Mouse (Mus musculus) embryonic facial prominence, embryonic 14.5 days (tissue): ENCODE data around the gene Dhx32. TPM values are rescaled to one million over a fixed set of nuclear protein-coding genes. Genes with fewer than 3 reads are reported as not detected.

Experiments used
- ATAC-seq: fragments of 200-750 bp; cut with Nextera tagmentation; 2 replicates; pipeline ENCODE4 v1.8.0; 2017; ENCODE audit warnings: low read depth, moderate number of reproducible peaks, moderate TSS enrichment
- DNase-seq: peaks from one replicate; pipeline ENCODE4 v3.0.0-alpha.2; 2015; ENCODE audit warnings: low spot score
- H3K27ac ChIP-seq: fragments of 300-500 bp; sonication (generic); replicated peaks from 2 replicates; pipeline ENCODE4 v1.5.1; 2014; ENCODE audit warnings: low read depth, mild to moderate bottlenecking, low read length, moderate library complexity
- H3K27me3 ChIP-seq: fragments of 300-500 bp; sonication (generic); replicated peaks from 2 replicates; pipeline ENCODE4 v1.6.1; 2014; ENCODE audit warnings: low read length; ENCODE audit not compliant: control insufficient read depth, insufficient read depth
- H3K36me3 ChIP-seq: fragments of 300-500 bp; sonication (generic); 2 replicates; pipeline ENCODE4 v1.6.1; 2014; ENCODE audit warnings: low read length, mixed read lengths; ENCODE audit not compliant: control insufficient read depth, insufficient read depth
- H3K4me1 ChIP-seq: fragments of 300-500 bp; sonication (generic); 2 replicates; pipeline ENCODE4 v1.6.1; 2014; ENCODE audit warnings: antibody characterized with exemption, low read length; ENCODE audit not compliant: control insufficient read depth, insufficient read depth
- H3K4me2 ChIP-seq: fragments of 300-500 bp; sonication (generic); 2 replicates; pipeline ENCODE4 v1.6.1; 2014; ENCODE audit warnings: low read depth, mild to moderate bottlenecking, low read length, moderate library complexity, mixed read lengths
- H3K4me3 ChIP-seq: fragments of 300-500 bp; sonication (generic); 2 replicates; pipeline ENCODE4 v1.5.1; 2014; ENCODE audit warnings: low read depth, mild to moderate bottlenecking, low read length
- H3K9ac ChIP-seq: fragments of 300-500 bp; sonication (generic); 2 replicates; pipeline ENCODE4 v1.6.1; 2014; ENCODE audit warnings: low read depth, mild to moderate bottlenecking, low read length, moderate library complexity, mixed read lengths
- H3K9me3 ChIP-seq: fragments of 300-500 bp; sonication (generic); 2 replicates; pipeline ENCODE4 v1.6.1; 2016; ENCODE audit warnings: low read length; ENCODE audit not compliant: control insufficient read depth
- WGBS: fragments of 180-500 bp; shearing (Covaris S2); extraction: QIAGEN DNeasy Blood & Tissue Kit; methylation state at CpG from one replicate; pipeline ENCODE4 v1.1.7; 2014; 5-methylcytosine and 5-hydroxymethylcytosine counted together
- polyA plus RNA-seq: library from polyadenylated mRNA; unstranded; fragments of >200 nt; fragmentation: Nextera tagmentation; extraction: Ambion mirVana; gene quantifications from 2 replicates; pipeline ENCODE4 v1.2.1, GENCODE M21; 2014

Dhx32 gene
- polyA plus RNA-seq, 1 experiment from 2014 or later = 32.2 TPM

DNA sequence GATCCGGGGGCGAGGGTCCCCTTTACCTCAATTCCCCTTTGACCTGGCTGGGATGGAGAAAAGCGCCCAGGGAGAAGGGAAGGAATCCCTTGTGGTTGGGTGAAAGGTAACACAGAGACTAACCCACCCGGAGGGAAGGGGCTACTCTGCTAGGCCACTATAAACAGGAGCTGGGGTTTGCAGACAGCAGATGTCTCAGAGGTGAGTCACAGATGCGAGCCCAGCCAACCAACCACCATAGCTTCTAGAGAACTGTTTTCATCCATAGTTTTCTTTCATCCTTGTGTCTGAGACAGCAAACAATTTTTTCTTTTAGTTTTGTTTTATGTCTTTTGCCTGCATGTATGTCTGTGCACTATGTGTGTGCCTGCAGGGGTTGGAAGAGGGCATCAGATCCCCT, 17.4 kb upstream of the Dhx32 start:
- no peaks in the 10 kb centered on the region for H3K4me1 ChIP-seq
- H3K27ac ChIP-seq = no peak overlapping the region
- WGBS = 67% methylated on average over 5 of the region's 5 CpGs
- H3K4me3 ChIP-seq = no peak overlapping the region
- DNase-seq (no peak), ATAC-seq (no peak)
- no peak overlapping the region for H3K4me2 ChIP-seq
- no peaks in the 10 kb centered on the region for H3K9me3 ChIP-seq
- no peaks in the 10 kb centered on the region for H3K36me3 ChIP-seq
- no peak overlapping the region for H3K9ac ChIP-seq
- no peaks in the 10 kb centered on the region for H3K27me3 ChIP-seq

DNA sequence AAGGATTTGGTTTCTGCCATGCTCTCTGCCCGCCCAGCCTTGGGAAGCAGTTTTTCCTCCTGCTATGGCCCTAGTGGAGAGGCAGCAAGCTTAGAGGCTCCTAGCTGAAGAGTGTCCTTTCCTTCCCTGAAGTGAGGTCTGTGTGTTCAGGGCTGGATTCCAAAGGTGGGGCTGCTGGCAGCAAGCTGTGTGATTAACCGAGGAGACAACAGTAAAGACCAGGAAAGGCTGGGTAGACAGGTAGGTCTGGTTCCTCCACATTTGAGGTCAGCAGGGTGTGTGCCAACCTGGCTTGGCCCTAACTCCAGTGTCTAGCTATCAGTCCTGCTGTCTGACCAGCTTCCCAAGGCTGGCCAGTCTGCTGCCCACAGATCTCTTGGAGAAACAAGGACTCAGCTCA, 12.2 kb upstream of the Dhx32 start:
- no peaks in the 10 kb centered on the region for H3K4me1 ChIP-seq
- no peak overlapping the region for H3K4me3 ChIP-seq
- H3K9ac ChIP-seq = no peak overlapping the region
- ATAC-seq (peak; percentile 30; the same call in 1 of the 2 replicates), DNase-seq (no peak)
- H3K36me3 ChIP-seq = no peaks in the 10 kb centered on the region
- WGBS = 81% methylated on average over 2 of the region's 2 CpGs
- no peak overlapping the region for H3K4me2 ChIP-seq
- H3K9me3 ChIP-seq = no peaks in the 10 kb centered on the region
- H3K27ac ChIP-seq = no peak overlapping the region
- no peaks in the 10 kb centered on the region for H3K27me3 ChIP-seq

DNA sequence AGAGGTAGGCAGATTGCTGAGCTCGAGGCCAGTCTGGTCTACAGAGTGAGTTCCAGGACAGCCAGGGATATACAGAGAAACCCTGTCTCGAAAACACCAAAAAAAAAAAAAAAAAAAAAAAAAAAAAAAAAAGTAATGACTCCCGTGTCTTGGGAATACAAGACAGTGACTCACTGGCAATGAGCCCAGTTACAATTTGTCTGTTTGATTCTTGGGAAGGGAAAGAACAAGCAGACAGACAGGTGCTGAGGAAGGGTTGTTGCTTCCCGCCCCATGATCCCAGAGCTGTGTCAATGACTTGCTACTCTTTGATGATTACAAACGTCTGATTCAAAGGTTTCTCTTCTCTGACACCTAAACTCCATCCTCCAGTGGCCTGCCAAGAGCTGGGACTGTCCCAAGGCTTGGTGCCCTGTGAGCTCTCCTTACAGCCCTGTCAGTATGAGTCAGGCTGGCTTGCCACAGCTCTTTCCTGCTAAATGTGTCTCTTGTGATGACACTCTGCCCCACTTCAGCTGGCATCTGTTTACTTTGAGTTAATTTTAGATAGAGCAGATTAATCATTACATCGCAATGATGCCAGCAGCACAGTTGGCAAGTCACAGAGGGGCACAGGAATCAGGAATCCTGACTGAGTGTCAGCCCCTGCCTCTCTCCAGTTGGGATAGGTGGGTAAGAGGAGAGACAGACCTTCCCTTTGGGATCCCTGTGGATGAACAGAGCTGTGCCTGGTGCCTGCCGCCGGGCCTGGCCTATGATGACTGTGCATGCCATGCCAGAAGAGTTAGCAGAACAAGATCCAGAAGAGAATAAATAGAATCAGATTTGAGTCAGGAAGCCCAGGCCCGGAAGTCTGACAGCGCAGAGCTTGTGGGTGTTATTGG, 11.0 kb upstream of the Dhx32 start:
- H3K4me3 ChIP-seq = no peak overlapping the region
- H3K36me3 ChIP-seq = no peaks in the 10 kb centered on the region
- H3K27me3 ChIP-seq = no peaks in the 10 kb centered on the region
- no peak for ATAC-seq
- peak; percentile 56 for DNase-seq
- no peaks in the 10 kb centered on the region for H3K4me1 ChIP-seq
- no peak overlapping the region for H3K9ac ChIP-seq
- H3K9me3 ChIP-seq = no peaks in the 10 kb centered on the region
- H3K4me2 ChIP-seq = no peak overlapping the region
- no peak overlapping the region for H3K27ac ChIP-seq
- WGBS = 59% methylated on average over 10 of the region's 10 CpGs

DNA sequence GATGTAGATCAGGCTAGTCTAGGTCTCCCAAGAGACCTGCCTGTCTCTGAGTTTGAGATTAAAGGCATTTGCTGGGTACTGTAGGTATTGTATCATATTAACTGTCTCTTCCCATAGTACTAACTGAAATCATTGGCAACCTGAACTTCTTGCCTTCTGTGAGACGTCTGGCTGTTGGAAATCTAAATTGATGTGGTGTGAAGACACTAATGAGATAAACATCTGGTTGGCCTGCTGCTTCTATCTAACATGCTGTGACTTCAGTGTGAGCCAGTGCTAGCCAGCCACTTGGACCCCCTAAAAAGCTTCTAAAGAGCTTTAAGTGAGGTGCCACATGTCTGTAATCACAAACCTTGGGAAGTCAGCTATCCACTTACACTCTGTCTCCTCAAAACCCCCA, 10.2 kb upstream of the Dhx32 start:
- no peak for DNase-seq
- H3K27me3 ChIP-seq = no peaks in the 10 kb centered on the region
- no peaks in the 10 kb centered on the region for H3K4me1 ChIP-seq
- no peak overlapping the region for H3K27ac ChIP-seq
- no peak overlapping the region for H3K4me2 ChIP-seq
- no peak for ATAC-seq
- no peaks in the 10 kb centered on the region for H3K36me3 ChIP-seq
- WGBS = 25% methylated on average over 1 of the region's 1 CpGs
- H3K9me3 ChIP-seq = no peaks in the 10 kb centered on the region
- H3K4me3 ChIP-seq = no peak overlapping the region
- no peak overlapping the region for H3K9ac ChIP-seq

DNA sequence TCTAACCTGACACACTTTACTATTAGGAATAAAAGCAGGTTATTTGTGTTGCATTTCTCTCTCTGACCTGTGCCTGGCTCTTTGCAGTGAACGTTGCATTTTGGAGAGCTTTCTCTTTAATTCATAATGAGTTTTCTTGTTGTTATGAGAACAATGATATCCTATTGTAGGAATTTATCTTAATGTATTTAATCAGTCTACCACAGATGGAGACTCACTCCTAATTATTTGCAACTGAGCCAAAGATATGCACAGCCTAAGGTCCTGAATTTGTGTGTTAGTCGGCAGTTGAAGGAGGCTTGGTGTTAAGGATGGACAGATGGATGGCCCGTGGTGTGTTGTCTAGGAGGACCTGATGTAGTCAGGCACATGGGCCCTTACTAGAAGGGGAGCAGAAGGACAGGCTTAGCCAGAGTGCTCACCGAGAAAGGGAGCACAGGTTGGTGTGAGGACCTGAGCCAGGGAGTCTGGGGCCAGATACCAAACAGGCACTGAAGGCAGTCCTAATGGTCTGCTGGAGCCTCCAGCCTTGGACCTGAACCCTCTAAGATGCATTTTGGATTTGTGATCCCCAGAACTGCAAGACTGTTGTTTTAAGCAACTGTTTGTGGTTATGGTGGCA, 8.2 kb upstream of the Dhx32 start:
- Histone ChIP-seq H3K27ac (no peak overlapping the region), H3K27me3 (no peaks in the 10 kb centered on the region), H3K9me3 (no peaks in the 10 kb centered on the region), H3K4me3 (no peak overlapping the region), H3K4me2 (no peak overlapping the region), H3K4me1 (no peaks in the 10 kb centered on the region), H3K9ac (no peak overlapping the region), H3K36me3 (no peaks in the 10 kb centered on the region)
- DNase-seq (no peak), ATAC-seq (no peak)
- WGBS = 85% methylated on average over 4 of the region's 4 CpGs

DNA sequence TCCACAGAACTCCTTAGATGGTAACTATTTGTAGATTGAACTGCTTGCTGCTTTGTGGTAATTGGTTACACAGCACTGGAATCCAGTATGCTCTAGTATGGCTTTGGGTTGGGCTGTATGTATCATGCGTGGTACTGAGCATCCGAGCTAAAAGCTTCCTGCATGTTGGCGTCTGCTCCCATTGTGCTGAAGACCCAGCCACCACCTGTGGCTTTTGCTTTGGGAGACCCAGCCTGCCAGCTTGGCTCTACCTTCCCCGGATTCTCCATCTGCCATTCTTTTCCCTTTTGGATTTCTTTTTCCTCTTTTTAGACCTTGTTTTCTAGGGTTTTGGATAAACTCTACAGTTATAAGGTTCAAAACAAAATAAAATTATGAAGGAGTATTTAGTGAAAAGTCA, 7.6 kb upstream of the Dhx32 start:
- Histone ChIP-seq H3K4me2 (no peak overlapping the region), H3K4me1 (no peaks in the 10 kb centered on the region), H3K4me3 (no peak overlapping the region), H3K27ac (no peak overlapping the region), H3K9ac (no peak overlapping the region), H3K36me3 (no peaks in the 10 kb centered on the region), H3K27me3 (no peaks in the 10 kb centered on the region), H3K9me3 (no peaks in the 10 kb centered on the region)
- no peak for ATAC-seq
- no peak for DNase-seq
- 92% methylated on average over 4 of the region's 4 CpGs for WGBS

DNA sequence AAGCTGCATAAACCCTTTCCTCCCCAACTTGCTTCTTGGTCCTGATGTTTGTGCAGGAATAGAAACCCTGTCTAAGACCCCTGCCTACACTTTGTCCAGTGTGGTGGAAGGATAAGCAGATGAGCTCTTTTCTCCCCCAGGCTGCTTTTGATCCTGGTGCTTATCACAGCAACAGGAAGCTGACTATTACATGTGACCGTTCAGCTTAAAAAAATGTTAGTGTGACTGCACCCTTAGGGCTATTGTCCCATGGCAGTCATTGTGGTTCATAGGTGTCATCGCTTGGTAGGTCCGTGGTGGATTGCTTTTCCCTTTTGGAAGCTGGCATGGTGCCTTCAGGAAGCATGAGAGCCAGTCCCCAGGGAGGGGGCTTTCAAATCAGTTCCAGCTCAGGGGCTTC, 5.6 kb upstream of the Dhx32 start:
- 58% methylated on average over 3 of the region's 3 CpGs for WGBS
- ATAC-seq (no peak), DNase-seq (no peak)
- H3K9ac ChIP-seq = no peak overlapping the region
- H3K4me2 ChIP-seq = no peak overlapping the region
- no peak overlapping the region for H3K4me3 ChIP-seq
- H3K36me3 ChIP-seq = no peaks in the 10 kb centered on the region
- no peaks in the 10 kb centered on the region for H3K4me1 ChIP-seq
- H3K27me3 ChIP-seq = no peaks in the 10 kb centered on the region
- H3K9me3 ChIP-seq = no peaks in the 10 kb centered on the region
- H3K27ac ChIP-seq = no peak overlapping the region

DNA sequence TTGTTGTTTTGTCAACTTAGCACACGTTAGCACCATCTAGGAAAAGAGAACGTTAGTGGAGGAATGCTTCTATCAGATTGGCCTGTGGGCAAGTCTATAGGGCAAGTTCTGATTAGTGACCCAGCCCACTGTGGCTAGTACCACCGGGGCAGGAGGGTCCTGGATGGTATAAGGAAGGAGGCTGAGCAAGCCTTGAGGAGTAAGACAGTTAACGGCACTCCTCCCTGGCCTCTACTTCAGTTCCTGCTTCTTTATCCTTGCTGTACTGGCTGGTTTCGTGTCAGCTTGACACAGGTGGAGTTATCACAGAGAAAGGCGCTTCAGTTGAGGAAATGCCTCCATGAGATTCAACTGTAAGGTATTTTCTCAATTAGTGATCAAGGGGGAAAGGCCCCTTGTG, 5.0 kb upstream of the Dhx32 start:
- Histone ChIP-seq H3K9me3 (no peaks in the 10 kb centered on the region), H3K4me1 (no peaks in the 10 kb centered on the region), H3K4me3 (no peak overlapping the region), H3K27me3 (no peaks in the 10 kb centered on the region), H3K36me3 (no peaks in the 10 kb centered on the region), H3K4me2 (no peak overlapping the region), H3K9ac (no peak overlapping the region), H3K27ac (no peak overlapping the region)
- ATAC-seq = no peak
- DNase-seq = no peak
- 82% methylated on average over 6 of the region's 6 CpGs for WGBS

DNA sequence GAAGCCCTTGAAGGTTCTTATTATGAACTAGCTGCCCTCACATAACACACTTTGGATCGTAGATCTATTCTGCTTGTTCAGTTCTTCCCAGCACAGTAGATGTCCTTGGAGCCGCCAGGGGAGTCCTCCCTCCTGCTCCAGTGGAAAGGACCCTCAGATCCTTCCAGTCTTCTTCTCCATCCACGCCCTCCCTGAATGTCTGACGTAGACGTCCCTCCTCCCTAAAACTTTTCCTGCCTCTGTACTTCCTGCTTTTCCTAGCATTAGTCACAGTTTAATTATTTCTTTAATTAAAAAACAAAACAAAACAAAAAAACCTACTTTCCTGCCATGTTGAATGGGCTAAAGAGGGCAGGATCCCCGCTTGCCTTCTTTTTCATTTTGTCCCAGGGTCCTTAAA, 535 bp downstream of the Dhx32 start:
- ATAC-seq = no peak
- 55% methylated on average over 6 of the region's 6 CpGs for WGBS
- no peaks in the 10 kb centered on the region for H3K27me3 ChIP-seq

More for the DNA sequence above, 535 bp downstream of the Dhx32 start:
- Histone ChIP-seq H3K36me3 (no peaks in the 10 kb centered on the region), H3K4me2 (no peak overlapping the region), H3K4me3 (no peak overlapping the region), H3K27ac (no peak overlapping the region), H3K9ac (no peak overlapping the region), H3K4me1 (no peaks in the 10 kb centered on the region), H3K9me3 (no peaks in the 10 kb centered on the region)
- DNase-seq = no peak
